Mouse (Mus musculus): ENCODE data around the gene Spib. TPM values are rescaled to one million over a fixed set of nuclear protein-coding genes. Genes with fewer than 3 reads are reported as not detected.

Spib gene
- total and polyA plus RNA-seq, 2 experiments: 0.18 to 1.9 TPM

GRCm38 (mm10) chr7:44534242-44534641, 2.4 kb upstream of the Spib start:
- Histone ChIP-seq H3K4me1 (ENCODE audit: control insufficient read depth, insufficient read depth, low read length) (no peaks in the 10 kb centered on the region), H3K27me3 (ENCODE audit: control insufficient read depth, insufficient read depth, low read length) (no peaks in the 10 kb centered on the region), H3K9ac (ENCODE audit: low read depth, low read length) (no peak overlapping the region), H3K27ac (replicated peaks; ENCODE audit: insufficient read depth, low read depth, low read length) (no peak overlapping the region), H3K36me3 (ENCODE audit: control insufficient read depth, insufficient read depth, low read length) (no peaks in the 10 kb centered on the region), H3K79me2 (ENCODE audit: control insufficient read depth, insufficient read depth, low read length) (no peaks in the 10 kb centered on the region), H3K4me3 (ENCODE audit: insufficient read depth, low read depth, low read length) (no peak overlapping the region)
- TF ChIP-seq CTCF (IDR thresholded peaks at IDR 0.05; ENCODE audit: low read depth, low read length): no peak
- TF ChIP-seq POLR2A (IDR thresholded peaks at IDR 0.05; ENCODE audit: extremely low read depth, insufficient read depth, low read length): no peak
- WGBS: 85% methylated on average over 13 of the region's 13 CpGs
- no peak for DNase-seq (ENCODE audit: extremely low read depth, low read depth, low spot score)

DNA sequence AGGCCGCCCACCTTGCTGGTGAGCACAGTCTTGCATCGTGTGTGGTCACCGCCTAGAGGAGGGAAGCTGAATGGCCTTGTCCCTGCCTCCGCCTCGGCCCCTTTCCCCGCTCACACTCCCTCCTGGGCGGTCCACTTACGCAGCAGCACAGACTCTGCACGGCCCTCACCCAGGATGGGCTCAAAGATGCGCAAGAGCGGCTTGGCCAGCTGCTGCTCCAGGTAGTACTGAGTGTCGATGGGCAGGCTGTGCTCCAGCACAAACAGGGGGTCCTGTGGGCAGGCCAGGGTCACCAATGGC, 1.8 kb upstream of the Spib start:
- Histone ChIP-seq H3K4me1 (ENCODE audit: control insufficient read depth, insufficient read depth, low read length) (no peaks in the 10 kb centered on the region), H3K27ac (replicated peaks; ENCODE audit: insufficient read depth, low read depth, low read length) (no peak overlapping the region), H3K9ac (ENCODE audit: low read depth, low read length) (no peak overlapping the region), H3K79me2 (ENCODE audit: control insufficient read depth, insufficient read depth, low read length) (no peaks in the 10 kb centered on the region), H3K36me3 (ENCODE audit: control insufficient read depth, insufficient read depth, low read length) (no peaks in the 10 kb centered on the region), H3K27me3 (ENCODE audit: control insufficient read depth, insufficient read depth, low read length) (no peaks in the 10 kb centered on the region), H3K4me3 (ENCODE audit: insufficient read depth, low read depth, low read length) (no peak overlapping the region)
- TF ChIP-seq CTCF (IDR thresholded peaks at IDR 0.05; ENCODE audit: low read depth, low read length) (no peak), POLR2A (IDR thresholded peaks at IDR 0.05; ENCODE audit: extremely low read depth, insufficient read depth, low read length) (no peak)
- DNase-seq (ENCODE audit: extremely low read depth, low read depth, low spot score): no peak
- WGBS: 93% methylated on average over 12 of the region's 12 CpGs

GRCm38 (mm10) chr7:44532918-44533745, 1.3 kb upstream of the Spib start:
- no peak for TF ChIP-seq CTCF (IDR thresholded peaks at IDR 0.05; ENCODE audit: low read depth, low read length)
- no peak overlapping the region for H3K4me3 ChIP-seq (ENCODE audit: insufficient read depth, low read depth, low read length)
- no peaks in the 10 kb centered on the region for H3K4me1 ChIP-seq (ENCODE audit: control insufficient read depth, insufficient read depth, low read length)
- no peak overlapping the region for H3K9ac ChIP-seq (ENCODE audit: low read depth, low read length)
- DNase-seq (ENCODE audit: extremely low read depth, low read depth, low spot score): no peak
- no peak overlapping the region for H3K27ac ChIP-seq (replicated peaks; ENCODE audit: insufficient read depth, low read depth, low read length)
- WGBS: 90% methylated on average over 29 of the region's 29 CpGs
- no peaks in the 10 kb centered on the region for H3K27me3 ChIP-seq (ENCODE audit: control insufficient read depth, insufficient read depth, low read length)
- H3K79me2 ChIP-seq (ENCODE audit: control insufficient read depth, insufficient read depth, low read length): no peaks in the 10 kb centered on the region
- H3K36me3 ChIP-seq (ENCODE audit: control insufficient read depth, insufficient read depth, low read length): no peaks in the 10 kb centered on the region

GRCm38 (mm10) chr7:44531207-44531606, 664 bp downstream of the Spib start:
- H3K79me2 ChIP-seq (ENCODE audit: control insufficient read depth, insufficient read depth, low read length): no peaks in the 10 kb centered on the region
- H3K27me3 ChIP-seq (ENCODE audit: control insufficient read depth, insufficient read depth, low read length): no peaks in the 10 kb centered on the region
- H3K4me1 ChIP-seq (ENCODE audit: control insufficient read depth, insufficient read depth, low read length): no peaks in the 10 kb centered on the region
- no peak for DNase-seq (ENCODE audit: extremely low read depth, low read depth, low spot score)
- H3K4me3 ChIP-seq (ENCODE audit: insufficient read depth, low read depth, low read length): no peak overlapping the region
- TF ChIP-seq POLR2A (IDR thresholded peaks at IDR 0.05; ENCODE audit: extremely low read depth, insufficient read depth, low read length): no peak
- no peak for TF ChIP-seq CTCF (IDR thresholded peaks at IDR 0.05; ENCODE audit: low read depth, low read length)
- H3K27ac ChIP-seq (replicated peaks; ENCODE audit: insufficient read depth, low read depth, low read length): no peak overlapping the region
- no peaks in the 10 kb centered on the region for H3K36me3 ChIP-seq (ENCODE audit: control insufficient read depth, insufficient read depth, low read length)
- whole genome bisulfite sequencing: 60% methylated on average over 5 of the region's 5 CpGs
- H3K9ac ChIP-seq (ENCODE audit: low read depth, low read length): no peak overlapping the region

DNA sequence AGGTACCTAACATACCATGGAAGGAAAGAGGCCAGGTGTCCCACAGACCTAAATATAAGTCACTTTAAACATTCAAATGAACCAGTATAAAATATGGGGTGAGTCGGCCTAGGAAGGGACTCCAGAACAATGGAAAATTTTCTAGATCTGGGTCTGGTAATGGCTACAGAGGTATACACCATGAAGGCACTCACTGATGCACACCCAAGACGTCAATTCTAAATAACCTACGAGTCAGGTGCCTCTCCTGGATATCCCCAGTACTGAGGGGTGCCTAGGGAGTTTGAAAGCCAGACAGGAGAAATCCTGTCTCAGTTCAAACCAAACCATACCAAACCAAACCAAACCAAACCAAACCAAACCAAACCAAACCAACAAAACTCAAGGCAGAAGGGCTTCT, 1.4 kb downstream of the Spib start:
- Histone ChIP-seq H3K9ac (ENCODE audit: low read depth, low read length) (no peak overlapping the region), H3K36me3 (ENCODE audit: control insufficient read depth, insufficient read depth, low read length) (no peaks in the 10 kb centered on the region), H3K4me3 (ENCODE audit: insufficient read depth, low read depth, low read length) (no peak overlapping the region), H3K79me2 (ENCODE audit: control insufficient read depth, insufficient read depth, low read length) (no peaks in the 10 kb centered on the region), H3K4me1 (ENCODE audit: control insufficient read depth, insufficient read depth, low read length) (no peaks in the 10 kb centered on the region), H3K27ac (replicated peaks; ENCODE audit: insufficient read depth, low read depth, low read length) (no peak overlapping the region), H3K27me3 (ENCODE audit: control insufficient read depth, insufficient read depth, low read length) (no peaks in the 10 kb centered on the region)
- DNase-seq (ENCODE audit: extremely low read depth, low read depth, low spot score): no peak
- 78% methylated on average over 3 of the region's 3 CpGs for WGBS
- TF ChIP-seq POLR2A (IDR thresholded peaks at IDR 0.05; ENCODE audit: extremely low read depth, insufficient read depth, low read length) (no peak), CTCF (IDR thresholded peaks at IDR 0.05; ENCODE audit: low read depth, low read length) (no peak)

GRCm38 (mm10) chr7:44529518-44529917, 2.4 kb downstream of the Spib start:
- Histone ChIP-seq H3K27me3 (ENCODE audit: control insufficient read depth, insufficient read depth, low read length) (0 out of 2 replicates have a peak, but pooled peaks cover 3% of the 10 kb centered on the region), H3K79me2 (ENCODE audit: control insufficient read depth, insufficient read depth, low read length) (no peaks in the 10 kb centered on the region), H3K27ac (replicated peaks; ENCODE audit: insufficient read depth, low read depth, low read length) (no peak overlapping the region), H3K9ac (ENCODE audit: low read depth, low read length) (no peak overlapping the region), H3K4me3 (ENCODE audit: insufficient read depth, low read depth, low read length) (no peak overlapping the region), H3K4me1 (ENCODE audit: control insufficient read depth, insufficient read depth, low read length) (no peaks in the 10 kb centered on the region), H3K36me3 (ENCODE audit: control insufficient read depth, insufficient read depth, low read length) (no peaks in the 10 kb centered on the region)
- DNase-seq (ENCODE audit: extremely low read depth, low read depth, low spot score): no peak
- TF ChIP-seq POLR2A (IDR thresholded peaks at IDR 0.05; ENCODE audit: extremely low read depth, insufficient read depth, low read length) (no peak), CTCF (IDR thresholded peaks at IDR 0.05; ENCODE audit: low read depth, low read length) (no peak)
- WGBS: 76% methylated on average over 5 of the region's 5 CpGs
